Mouse (Mus musculus) embryonic fibroblast, embryonic 13.5 days (primary cell): ENCODE measurements around the gene Ddx28.

Experiments
- CTCF ChIP-seq: IDR thresholded peaks from 2 replicates; pipeline ENCODE4 v1.5.1; 2011; ENCODE audit warnings: mild to moderate bottlenecking, control low read depth, low read length, moderate library complexity, borderline replicate concordance; ENCODE audit not compliant: insufficient read depth
- POLR2A ChIP-seq: IDR thresholded peaks from 2 replicates; pipeline ENCODE4 v1.6.1; 2011; ENCODE audit warnings: low read depth, mild to moderate bottlenecking, control low read depth, low read length, moderate library complexity

GRCm38 (mm10) chr8:106004538-106005207, 7.0 kb downstream of the Ddx28 start:
- no peak for TF ChIP-seq POLR2A
- TF ChIP-seq CTCF: no peak
